Mouse (Mus musculus): ENCODE data around the gene Nudt8.
"Not testable (repeated sequence)": the region's sequence is repeated elsewhere in the genome, so short reads cannot be mapped to it uniquely, and the experiment has no call there.

Gene Nudt8

GRCm38 (mm10) chr19:4049069-4049468 lies 48.7 kb downstream of the Nudt8 start:
- not testable (repeated sequence) for DNase-seq (ENCODE audit: extremely low spot score, low spot score)

- no peak for DNase-seq (ENCODE audit: extremely low spot score, low spot score)
Measured at GRCm38 (mm10) chr19:4051016-4051415, 50.6 kb downstream of the Nudt8 start.

All from neural tube, embryonic 10.5 days (tissue).